In genomic region chr7:143122191-143122590, GRCm38 (mm10) we compare ENCODE assay signal across 11 mouse cellular contexts. TPM values are rescaled to one million over a fixed set of nuclear protein-coding genes. Genes with fewer than 3 reads are reported as not detected.
DNase-seq lines count a peak whose midpoint lies in the region; ATAC-seq and TF ChIP-seq lines count a peak whose summit lies in the region.
"Had no signal": no experiment of that assay in that cellular context is flagged by ENCODE, and none has a peak within 500 bp of the region (broad histone marks: within the 10 kb centered on the region; RNA-seq: fewer than 3 reads in every experiment).

No protein-coding gene starts in this region.

- TF ChIP-seq CTCF in kidney, postnatal 0 days (IDR thresholded peaks at IDR 0.05; ENCODE audit: low read depth): no peak
- TF ChIP-seq CTCF in thymus, adult 2 months (IDR thresholded peaks at IDR 0.05; ENCODE audit: borderline replicate concordance, control insufficient read depth, extremely low read depth, insufficient read depth, low read length, poor library complexity): no peak

- no peak for ATAC-seq in kidney, postnatal 0 days (replicated peaks; ENCODE audit: low FRiP score, low read depth)
- ATAC-seq in stomach, embryonic 16.5 days (ENCODE audit: insufficient read depth, low FRiP score): peak; percentile 50

- no peak for TF ChIP-seq POLR2A in thymus, adult 2 months (IDR thresholded peaks at IDR 0.05; ENCODE audit: control insufficient read depth, extremely low read depth, insufficient read depth, low read length, poor library complexity)

- H3K9me3 ChIP-seq in kidney, postnatal 0 days (replicated peaks; ENCODE audit: low read length): no peaks in the 10 kb centered on the region
- no peaks in the 10 kb centered on the region for H3K9me3 ChIP-seq in stomach, embryonic 16.5 days (replicated peaks; ENCODE audit: control insufficient read depth, low read length)
- H3K9me3 ChIP-seq: embryonic facial prominence, embryonic 15.5 days had no signal

- peaks cover 24% of the 10 kb centered on the region for H3K4me1 ChIP-seq in kidney, postnatal 0 days (replicated peaks; ENCODE audit: insufficient read depth, low read length)
- H3K4me1 ChIP-seq in stomach, embryonic 16.5 days (ENCODE audit: control insufficient read depth, insufficient read depth, low read length): peaks cover 34% of the 10 kb centered on the region
- H3K4me1 ChIP-seq in thymus, adult 2 months (replicated peaks; ENCODE audit: control insufficient read depth, insufficient read depth, low read length): peaks cover 34% of the 10 kb centered on the region

- 72% methylated on average over 5 of the region's 5 CpGs for WGBS in kidney, postnatal 0 days
- 69% methylated on average over 5 of the region's 5 CpGs for WGBS in stomach, embryonic 16.5 days
- 87% methylated on average over 5 of the region's 5 CpGs for WGBS in thymus, adult 2 months

- no peak overlapping the region for H3K4me2 ChIP-seq in kidney, postnatal 0 days (ENCODE audit: low read length)
- H3K4me2 ChIP-seq in stomach, embryonic 16.5 days (ENCODE audit: low read depth, low read length): no peak overlapping the region
- H3K4me2 ChIP-seq: embryonic facial prominence, embryonic 15.5 days had no signal

- DNase-seq in lung, adult 18-20 months: peak; percentile 46 to 75
- no peak for DNase-seq in lung, postnatal 25 days (ENCODE audit: low spot score)
- peak; percentile 57 for DNase-seq in heart, adult 8-10 months (ENCODE audit: low spot score)
- no peak for DNase-seq in kidney, postnatal 0 days (ENCODE audit: low spot score)
- no peak for DNase-seq in embryo, embryonic 11 days
- DNase-seq in layer of hippocampus, adult 18-20 months (ENCODE audit: low spot score in 2 of 2): no peak
- no peak for DNase-seq in thymus, adult 2 months

- no peak overlapping the region for H3K9ac ChIP-seq in kidney, postnatal 0 days (ENCODE audit: low read depth, low read length)
- no peak overlapping the region for H3K9ac ChIP-seq in stomach, embryonic 16.5 days (ENCODE audit: low read length)
- H3K9ac ChIP-seq: embryonic facial prominence, embryonic 15.5 days had no signal

- no peak overlapping the region for H3K4me3 ChIP-seq in kidney, postnatal 0 days (replicated peaks; ENCODE audit: low read depth, low read length)
- H3K4me3 ChIP-seq in stomach, embryonic 16.5 days (replicated peaks; ENCODE audit: low read length): no peak overlapping the region
- no peak overlapping the region for H3K4me3 ChIP-seq in thymus, adult 2 months (ENCODE audit: control insufficient read depth, insufficient read depth, low read length)
- H3K4me3 ChIP-seq: embryonic facial prominence, embryonic 15.5 days had no signal

- no peaks in the 10 kb centered on the region for H3K27me3 ChIP-seq in kidney, postnatal 0 days (ENCODE audit: insufficient read depth, low read length)
- no peaks in the 10 kb centered on the region for H3K27me3 ChIP-seq in stomach, embryonic 16.5 days (ENCODE audit: control insufficient read depth, insufficient read depth, low read length)
- no peaks in the 10 kb centered on the region for H3K27me3 ChIP-seq in thymus, adult 2 months (ENCODE audit: control insufficient read depth, insufficient read depth, low read length)
- H3K27me3 ChIP-seq: embryonic facial prominence, embryonic 15.5 days had no signal

- peak overlapping the region; percentile 50; the same call in 1 of the 2 replicates for H3K27ac ChIP-seq in kidney, postnatal 0 days
- peak overlapping the region; percentile 38 for H3K27ac ChIP-seq in stomach, embryonic 16.5 days (ENCODE audit: low read length)
- H3K27ac ChIP-seq in thymus, adult 2 months (ENCODE audit: control insufficient read depth, insufficient read depth, low read length): no peak overlapping the region
- H3K27ac ChIP-seq: embryonic facial prominence, embryonic 15.5 days had no signal

- no peaks in the 10 kb centered on the region for H3K36me3 ChIP-seq in kidney, postnatal 0 days (ENCODE audit: insufficient read depth, low read length)
- no peaks in the 10 kb centered on the region for H3K36me3 ChIP-seq in stomach, embryonic 16.5 days (ENCODE audit: control insufficient read depth, insufficient read depth, low read length)
- H3K36me3 ChIP-seq in thymus, adult 2 months (ENCODE audit: control insufficient read depth, insufficient read depth, low read length): no peaks in the 10 kb centered on the region
- H3K36me3 ChIP-seq: embryonic facial prominence, embryonic 15.5 days had no signal

RNA-seq across cellular contexts. Expression of gene Kcnq1, which starts 16.0 kb away (rescaled TPM):
- 10 to 100 TPM; 30.9 to 36.9 (median 32.8) TPM for total RNA-seq in heart, adult 8-10 months (2022)
- polyA plus RNA-seq in kidney, postnatal 0 days (2015; fragmentation: Nextera tagmentation; extraction: Ambion mirVana): 12.6 and 13.4 TPM in 2 replicates
- polyA plus RNA-seq in stomach, embryonic 16.5 days (2015; fragmentation: Nextera tagmentation; extraction: Ambion mirVana): 10.0 and 10.1 TPM in 2 replicates
- under 1 TPM; 0.28 to 0.40 TPM for total RNA-seq in layer of hippocampus, adult 18-20 months (2021)
- 2.3 and 4.6 TPM in 2 replicates for polyA plus RNA-seq in thymus, adult 2 months (2012; rRNA removed)
- total RNA-seq: CH12.LX had no signal

RNA-seq across cellular contexts. Expression of gene Trpm5, which starts 27.7 kb away (rescaled TPM):
- total RNA-seq in heart, adult 8-10 months (2022): under 1 TPM in 1 of 4 experiments, not detected in 3; 0.28 TPM
- polyA plus RNA-seq in kidney, postnatal 0 days (2015; fragmentation: Nextera tagmentation; extraction: Ambion mirVana): 3.4 and 3.9 TPM in 2 replicates
- 18.3 and 18.5 TPM in 2 replicates for polyA plus RNA-seq in stomach, embryonic 16.5 days (2015; fragmentation: Nextera tagmentation; extraction: Ambion mirVana)
- under 1 TPM in 1 of 2 experiments, not detected in 1; 0.07 TPM for total RNA-seq in layer of hippocampus, adult 18-20 months (2021)
- 2.9 and 4.5 TPM in 2 replicates for polyA plus RNA-seq in thymus, adult 2 months (2012; rRNA removed)
- total RNA-seq: gastrocnemius, adult 8-10 months had no signal

RNA-seq across cellular contexts. Expression of gene Tssc4, which starts 53.1 kb away (rescaled TPM):
- 10 to 100 TPM; 13.6 to 15.2 (median 14.3) TPM for total RNA-seq in heart, adult 8-10 months (2022)
- 69.1 and 72.3 TPM in 2 replicates for polyA plus RNA-seq in kidney, postnatal 0 days (2015; fragmentation: Nextera tagmentation; extraction: Ambion mirVana)
- polyA plus RNA-seq in stomach, embryonic 16.5 days (2015; fragmentation: Nextera tagmentation; extraction: Ambion mirVana): 75.8 and 84.7 TPM in 2 replicates
- total RNA-seq in layer of hippocampus, adult 18-20 months (2021): 10 to 100 TPM; 39.1 to 48.2 TPM
- 155 and 157 TPM in 2 replicates for polyA plus RNA-seq in thymus, adult 2 months (2012; rRNA removed)

Comparison
In these comparisons a context has a peak if more than half of its experiments do, and no peak if none do; other contexts are left out.
1. DNase-seq: peak in lung, adult 18-20 months (2 of 2) and heart, adult 8-10 months (single experiment); none in lung, postnatal 25 days (single experiment), kidney, postnatal 0 days (single experiment), embryo, embryonic 11 days (single experiment), layer of hippocampus, adult 18-20 months (0 of 2) and thymus, adult 2 months (single experiment).